Mouse (Mus musculus): ENCODE data around the gene Ptprd. TPM values are rescaled to one million over a fixed set of nuclear protein-coding genes. Genes with fewer than 3 reads are reported as not detected.
"Not testable (repeated sequence)": the region's sequence is repeated elsewhere in the genome, so short reads cannot be mapped to it uniquely, and the experiment has no call there.

The Ptprd gene
- polyA plus RNA-seq, 1 experiment from 2014 or later, result 5.6 TPM

GRCm38 (mm10) chr4:77880213-77880612, 331.5 kb downstream of the Ptprd start:
- 53% methylated on average over 2 of the region's 2 CpGs for WGBS

DNA sequence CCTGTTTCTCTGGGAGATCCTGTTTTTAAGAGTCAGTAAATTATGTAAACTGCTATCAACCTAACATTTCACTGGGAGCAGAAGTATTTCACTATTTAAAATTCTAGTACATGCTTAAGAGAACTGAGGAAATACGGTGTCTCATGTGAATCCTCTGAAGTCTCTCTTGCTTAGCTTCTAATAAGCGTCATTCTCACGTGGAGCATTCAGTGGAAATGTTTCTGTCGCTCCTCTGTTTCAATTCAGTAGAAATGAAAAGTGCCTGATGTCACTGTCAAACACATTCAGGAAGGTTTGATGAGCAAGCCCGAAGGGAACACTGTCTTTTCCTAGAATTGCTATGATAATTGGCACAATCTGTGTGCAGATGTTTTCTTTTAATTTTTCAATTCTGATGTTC, 350.5 kb downstream of the Ptprd start:
- Histone ChIP-seq H3K9ac (ENCODE audit: low read length) (no peak overlapping the region), H3K9me3 (ENCODE audit: control insufficient read depth, low read length) (no peaks in the 10 kb centered on the region), H3K27ac (replicated peaks) (no peak overlapping the region), H3K4me2 (replicated peaks; ENCODE audit: low read depth) (no peak overlapping the region), H3K27me3 (ENCODE audit: control insufficient read depth, insufficient read depth, low read length) (no peaks in the 10 kb centered on the region), H3K4me3 (ENCODE audit: low read depth, low read length) (no peak overlapping the region), H3K36me3 (ENCODE audit: control insufficient read depth, insufficient read depth, low read length) (no peaks in the 10 kb centered on the region), H3K4me1 (replicated peaks; ENCODE audit: control insufficient read depth, insufficient read depth) (no peaks in the 10 kb centered on the region)
- DNase-seq (ENCODE audit: low spot score) (no peak), ATAC-seq (ENCODE audit: low FRiP score, low TSS enrichment) (no peak)
- TF ChIP-seq EP300 (optimal IDR thresholded peaks at IDR 0.05) (no peak), CTCF (IDR thresholded peaks at IDR 0.05; ENCODE audit: low read depth) (no peak)
- 74% methylated on average over 5 of the region's 5 CpGs for WGBS

More at GRCm38 (mm10) chr4:77880213-77880612, 331.5 kb downstream of the Ptprd start:
- H3K27me3 ChIP-seq (ENCODE audit: control insufficient read depth, insufficient read depth, low read length), result no peaks in the 10 kb centered on the region
- DNase-seq (ENCODE audit: low spot score) (no peak), ATAC-seq (ENCODE audit: low FRiP score, low TSS enrichment) (no peak)
- H3K4me3 ChIP-seq (ENCODE audit: low read depth, low read length), result no peak overlapping the region
- H3K9me3 ChIP-seq (ENCODE audit: control insufficient read depth, low read length), result no peaks in the 10 kb centered on the region
- H3K27ac ChIP-seq (replicated peaks), result no peak overlapping the region
- H3K4me2 ChIP-seq (replicated peaks; ENCODE audit: low read depth), result no peak overlapping the region
- no peaks in the 10 kb centered on the region for H3K4me1 ChIP-seq (replicated peaks; ENCODE audit: control insufficient read depth, insufficient read depth)
- no peak overlapping the region for H3K9ac ChIP-seq (ENCODE audit: low read length)
- TF ChIP-seq EP300 (optimal IDR thresholded peaks at IDR 0.05), result no peak
- no peak for TF ChIP-seq CTCF (IDR thresholded peaks at IDR 0.05; ENCODE audit: low read depth)
- no peaks in the 10 kb centered on the region for H3K36me3 ChIP-seq (ENCODE audit: control insufficient read depth, insufficient read depth, low read length)

DNA sequence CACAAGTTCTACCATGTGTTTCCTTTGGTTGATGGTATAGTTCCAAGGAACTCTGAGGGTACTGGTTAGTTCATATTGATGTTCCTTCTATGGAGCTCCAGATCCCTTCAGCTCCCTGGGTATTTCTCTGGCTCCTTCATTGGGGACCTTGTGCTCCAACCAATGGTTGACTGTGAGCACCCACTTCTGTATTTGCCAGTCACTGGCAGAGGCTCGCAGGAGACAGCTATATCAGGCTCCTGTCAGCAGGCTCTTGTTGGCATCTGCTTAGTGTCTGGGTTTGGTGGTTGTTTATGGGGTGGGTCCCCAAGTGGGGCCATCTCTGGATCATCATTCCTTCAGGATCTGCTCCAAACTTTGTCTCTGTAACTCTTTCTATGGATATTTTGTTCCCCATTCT, 414.4 kb downstream of the Ptprd start:
- H3K4me3 ChIP-seq (ENCODE audit: low read depth, low read length); H3K27ac ChIP-seq (replicated peaks); H3K9me3 ChIP-seq (ENCODE audit: control insufficient read depth, low read length); DNase-seq (ENCODE audit: low spot score); H3K4me1 ChIP-seq (replicated peaks; ENCODE audit: control insufficient read depth, insufficient read depth); H3K4me2 ChIP-seq (replicated peaks; ENCODE audit: low read depth); H3K36me3 ChIP-seq (ENCODE audit: control insufficient read depth, insufficient read depth, low read length); ATAC-seq (ENCODE audit: low FRiP score, low TSS enrichment); H3K9ac ChIP-seq (ENCODE audit: low read length); H3K27me3 ChIP-seq (ENCODE audit: control insufficient read depth, insufficient read depth, low read length): not testable (repeated sequence)
- WGBS, result 75% methylated on average over 1 of the region's 1 CpGs

DNA sequence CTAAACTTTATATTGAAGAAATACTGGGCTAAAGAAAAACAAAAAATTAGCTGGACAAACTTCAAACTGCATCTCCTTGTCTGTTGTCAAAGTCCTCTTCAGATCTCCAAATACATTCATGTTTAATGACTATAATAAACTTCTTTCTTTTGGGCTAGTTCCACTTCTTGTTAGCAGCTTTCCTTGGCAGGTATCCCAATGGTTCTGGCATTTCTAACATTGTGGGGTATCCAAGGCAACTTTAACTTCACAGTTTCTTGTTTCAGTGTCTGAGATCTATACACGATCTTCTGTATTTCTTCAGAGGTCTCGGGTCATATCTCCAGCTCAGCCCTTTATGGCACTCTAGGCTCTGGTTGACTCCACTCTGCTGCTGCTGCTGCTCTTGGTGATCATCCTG, 434.5 kb downstream of the Ptprd start:
- Histone ChIP-seq H3K36me3 (ENCODE audit: control insufficient read depth, insufficient read depth, low read length) (no peaks in the 10 kb centered on the region), H3K9me3 (ENCODE audit: control insufficient read depth, low read length) (no peaks in the 10 kb centered on the region), H3K4me3 (ENCODE audit: low read depth, low read length) (no peak overlapping the region), H3K9ac (ENCODE audit: low read length) (no peak overlapping the region), H3K27me3 (ENCODE audit: control insufficient read depth, insufficient read depth, low read length) (no peaks in the 10 kb centered on the region), H3K4me2 (replicated peaks; ENCODE audit: low read depth) (no peak overlapping the region), H3K4me1 (replicated peaks; ENCODE audit: control insufficient read depth, insufficient read depth) (no peaks in the 10 kb centered on the region), H3K27ac (replicated peaks) (no peak overlapping the region)
- ATAC-seq (ENCODE audit: low FRiP score, low TSS enrichment), result no peak
- TF ChIP-seq EP300 (optimal IDR thresholded peaks at IDR 0.05), result no peak
- TF ChIP-seq CTCF (IDR thresholded peaks at IDR 0.05; ENCODE audit: low read depth), result no peak
- 73% methylated on average over 2 of the region's 2 CpGs for WGBS
- no peak for DNase-seq (ENCODE audit: low spot score)

GRCm38 (mm10) chr4:77763790-77764189, 448.0 kb downstream of the Ptprd start:
- TF ChIP-seq EP300 (optimal IDR thresholded peaks at IDR 0.05) (no peak), CTCF (IDR thresholded peaks at IDR 0.05; ENCODE audit: low read depth) (no peak)
- Histone ChIP-seq H3K4me1 (replicated peaks; ENCODE audit: control insufficient read depth, insufficient read depth) (no peaks in the 10 kb centered on the region), H3K4me3 (ENCODE audit: low read depth, low read length) (no peak overlapping the region), H3K27ac (replicated peaks) (no peak overlapping the region), H3K9ac (ENCODE audit: low read length) (no peak overlapping the region), H3K27me3 (ENCODE audit: control insufficient read depth, insufficient read depth, low read length) (no peaks in the 10 kb centered on the region), H3K36me3 (ENCODE audit: control insufficient read depth, insufficient read depth, low read length) (no peaks in the 10 kb centered on the region), H3K9me3 (ENCODE audit: control insufficient read depth, low read length) (no peaks in the 10 kb centered on the region), H3K4me2 (replicated peaks; ENCODE audit: low read depth) (no peak overlapping the region)
- 68% methylated on average over 1 of the region's 1 CpGs for WGBS
- no peak for ATAC-seq (ENCODE audit: low FRiP score, low TSS enrichment)
- DNase-seq (ENCODE audit: low spot score), result no peak

- H3K4me1 ChIP-seq (replicated peaks; ENCODE audit: control insufficient read depth, insufficient read depth), result no peaks in the 10 kb centered on the region
- no peaks in the 10 kb centered on the region for H3K36me3 ChIP-seq (ENCODE audit: control insufficient read depth, insufficient read depth, low read length)
- no peak overlapping the region for H3K4me3 ChIP-seq (ENCODE audit: low read depth, low read length)
- H3K27ac ChIP-seq (replicated peaks), result no peak overlapping the region
- no peak for TF ChIP-seq CTCF (IDR thresholded peaks at IDR 0.05; ENCODE audit: low read depth)
- H3K4me2 ChIP-seq (replicated peaks; ENCODE audit: low read depth), result no peak overlapping the region
- ATAC-seq (ENCODE audit: low FRiP score, low TSS enrichment), result no peak
- WGBS, result 82% methylated on average over 2 of the region's 2 CpGs
- H3K9me3 ChIP-seq (ENCODE audit: control insufficient read depth, low read length), result no peaks in the 10 kb centered on the region
- no peaks in the 10 kb centered on the region for H3K27me3 ChIP-seq (ENCODE audit: control insufficient read depth, insufficient read depth, low read length)
- no peak overlapping the region for H3K9ac ChIP-seq (ENCODE audit: low read length)
- no peak for DNase-seq (ENCODE audit: low spot score)
Observed at GRCm38 (mm10) chr4:77743391-77743790, 468.4 kb downstream of the Ptprd start.

Data from stomach, postnatal 0 days (tissue).